Mouse (Mus musculus): Measurements from ENCODE around the gene Etv6.

Etv6 gene

DNA sequence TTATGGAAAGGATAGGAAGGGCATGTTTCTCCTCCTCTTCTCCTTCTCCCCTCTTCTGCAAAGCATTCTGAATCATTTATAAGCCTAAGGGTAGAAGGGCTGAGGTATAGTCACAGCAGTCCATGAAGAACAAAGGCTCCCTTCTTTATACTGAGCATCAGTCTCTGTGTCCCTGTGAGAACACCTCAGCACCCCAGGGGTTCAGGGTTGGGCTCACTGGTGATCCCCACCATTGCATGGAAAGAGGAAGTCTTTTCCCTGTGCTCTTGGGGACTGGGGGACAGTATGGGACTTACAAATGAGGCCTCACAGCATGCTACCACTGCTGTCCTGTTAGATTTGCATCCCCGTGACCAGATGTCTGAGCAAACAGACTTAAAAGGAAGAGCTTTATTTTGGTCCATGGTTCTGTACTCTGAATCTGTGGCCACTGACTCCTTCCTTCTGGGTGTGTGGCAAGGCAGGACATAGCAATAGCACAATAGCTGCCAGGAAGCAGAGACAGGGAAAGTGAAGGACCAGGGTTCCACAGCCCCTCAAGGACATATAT is 106.2 kb downstream of the Etv6 start:
- no peak for DNase-seq (ENCODE audit: low spot score)

DNA sequence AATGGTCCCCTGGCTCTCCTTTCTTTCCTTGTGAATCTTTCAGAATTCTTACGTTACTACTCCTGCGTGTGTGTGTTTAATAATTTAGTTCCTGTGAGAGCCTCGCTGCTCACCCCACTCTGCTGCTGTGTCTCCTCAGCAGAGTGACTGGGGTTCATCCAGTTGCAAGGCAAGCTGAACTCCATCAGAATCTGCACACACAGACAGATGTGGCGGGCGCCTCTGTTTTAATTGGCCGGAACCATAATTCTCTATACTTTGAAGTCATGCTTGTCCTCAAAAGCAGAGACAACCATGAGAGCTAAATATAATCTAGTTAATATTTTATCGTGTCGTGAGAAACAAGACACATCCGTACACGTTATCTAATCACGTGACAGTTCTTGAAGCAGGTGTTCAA is 107.2 kb downstream of the Etv6 start:
- no peak for DNase-seq (ENCODE audit: low spot score)

DNA sequence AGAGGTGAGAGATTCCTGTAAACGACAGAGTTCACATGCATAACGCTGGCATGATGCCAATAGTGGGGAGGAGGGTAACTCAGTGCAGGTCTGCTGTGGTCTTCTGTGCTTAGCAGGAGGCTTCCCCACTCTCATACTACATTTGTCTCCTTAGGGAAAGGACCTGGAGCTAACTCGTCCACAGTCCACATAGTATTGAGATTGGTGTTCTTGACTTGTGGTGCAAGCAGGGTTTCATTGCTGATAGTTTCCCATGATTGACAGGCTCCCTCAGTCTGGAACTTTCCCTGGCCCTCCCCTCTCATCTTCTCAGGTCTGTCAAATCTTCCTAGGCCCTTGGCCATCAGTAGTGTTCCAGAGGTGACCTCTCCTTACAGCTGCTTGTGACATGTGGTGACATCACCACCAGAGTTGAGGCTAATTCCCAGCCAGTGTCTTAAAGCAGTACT is 108.2 kb downstream of the Etv6 start:
- no peak for DNase-seq (ENCODE audit: low spot score)

DNA sequence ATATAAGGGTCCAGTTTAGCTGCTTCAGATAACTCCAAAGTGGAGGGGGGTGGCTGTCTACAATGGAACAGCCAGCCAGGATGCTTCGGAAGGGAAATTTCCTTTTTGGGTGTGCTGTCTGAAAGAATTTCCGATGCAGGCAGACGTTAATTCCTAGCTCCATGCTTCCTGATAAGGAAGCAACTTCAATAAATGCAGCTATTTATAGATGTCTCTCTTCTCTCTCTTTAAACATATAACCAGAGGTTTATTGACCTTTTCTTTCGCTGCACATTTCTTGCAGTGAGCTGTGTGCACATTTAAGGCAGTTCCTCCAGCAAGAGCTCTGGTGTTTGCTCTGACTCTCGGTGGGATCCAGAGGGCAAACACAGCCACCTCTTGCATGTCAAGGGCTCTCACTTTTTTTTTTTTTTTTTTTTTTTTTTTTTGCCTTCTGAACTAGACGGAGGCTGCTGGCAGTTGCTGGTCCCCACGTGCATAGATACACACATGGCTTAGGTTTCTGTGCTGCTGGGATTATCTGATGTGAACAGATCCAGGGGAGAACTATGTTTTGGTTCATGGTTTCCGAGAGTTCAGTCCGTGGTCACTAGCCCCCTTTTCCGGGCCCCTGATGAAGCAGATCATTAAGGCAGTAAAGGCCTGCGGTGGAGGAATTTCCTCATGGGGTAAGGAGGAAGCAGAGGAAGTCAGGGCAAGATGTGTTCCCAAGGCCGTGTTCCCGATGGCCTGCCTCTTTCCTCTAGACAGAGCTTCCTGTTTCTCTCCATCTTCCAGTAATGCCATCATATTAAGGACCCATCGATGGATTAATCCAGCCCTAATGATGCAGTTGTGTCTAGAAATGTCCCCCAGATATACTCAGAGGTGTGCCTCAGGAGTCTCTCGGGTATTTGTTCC is 109.0 kb downstream of the Etv6 start:
- DNase-seq (ENCODE audit: low spot score) = no peak

DNA sequence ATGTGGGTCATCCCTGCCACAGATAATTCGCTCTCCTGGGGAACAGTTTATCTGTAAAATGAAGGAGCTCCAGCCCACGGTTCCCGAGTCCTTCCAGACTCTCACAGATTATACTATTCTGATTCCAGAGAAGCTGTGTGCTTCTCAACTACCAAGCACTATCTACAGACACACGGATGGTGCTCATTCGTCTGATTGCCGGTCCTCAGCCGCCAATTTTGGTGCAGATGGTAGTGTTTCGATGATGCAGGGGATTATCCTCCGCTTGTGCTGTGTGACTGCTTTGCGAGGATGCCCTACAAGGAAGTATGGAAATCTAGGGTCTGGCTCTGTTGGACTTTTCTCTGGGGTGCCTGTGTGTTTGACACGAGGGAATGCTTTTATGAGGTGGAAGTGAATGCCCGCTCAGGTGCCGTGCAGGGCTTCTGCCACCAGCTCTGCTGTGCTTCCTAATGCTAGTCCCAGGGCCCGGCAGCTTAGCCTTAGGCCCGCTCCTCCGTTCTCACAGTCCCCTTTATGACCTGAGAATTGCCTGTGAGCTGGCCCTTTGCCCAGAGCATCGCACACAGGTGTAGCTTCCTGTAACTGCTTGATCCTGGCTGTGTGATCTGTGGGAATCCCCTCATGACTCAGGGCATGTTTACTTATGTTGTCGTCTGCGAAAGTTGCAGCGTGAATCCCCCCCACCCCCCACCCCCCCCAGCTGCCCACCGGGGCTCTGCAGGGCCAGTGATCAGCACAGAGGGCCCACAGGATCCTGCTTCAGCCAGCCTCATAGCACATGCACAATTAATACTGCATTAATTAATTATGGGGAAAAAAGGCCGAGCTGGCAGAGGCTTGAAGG is 112.3 kb downstream of the Etv6 start:
- no peak for DNase-seq (ENCODE audit: low spot score)

DNA sequence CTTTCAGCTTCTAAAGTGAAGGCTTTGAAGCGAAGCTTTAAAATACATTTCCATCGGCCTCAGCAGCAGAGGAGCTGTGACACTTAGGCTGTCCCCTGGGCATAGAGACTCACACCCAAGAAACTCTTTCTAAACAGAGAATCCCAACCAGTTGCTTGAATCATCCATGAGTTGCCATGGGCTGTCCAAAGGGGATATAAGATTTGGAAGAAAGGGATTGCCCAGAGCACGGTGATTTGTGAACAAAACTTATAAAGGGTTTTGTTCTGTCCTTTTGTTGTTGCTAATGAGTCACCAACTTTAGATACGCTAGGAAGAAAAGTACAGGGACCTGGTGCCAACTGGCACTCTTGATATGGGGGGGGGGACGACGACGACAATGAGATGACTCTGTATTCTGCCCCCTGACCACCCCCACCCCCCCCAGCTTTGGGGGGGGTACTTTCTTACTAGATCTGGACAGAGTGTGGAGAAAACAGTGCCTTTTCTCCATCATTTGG is 113.0 kb downstream of the Etv6 start:
- DNase-seq (ENCODE audit: low spot score) = no peak

DNA sequence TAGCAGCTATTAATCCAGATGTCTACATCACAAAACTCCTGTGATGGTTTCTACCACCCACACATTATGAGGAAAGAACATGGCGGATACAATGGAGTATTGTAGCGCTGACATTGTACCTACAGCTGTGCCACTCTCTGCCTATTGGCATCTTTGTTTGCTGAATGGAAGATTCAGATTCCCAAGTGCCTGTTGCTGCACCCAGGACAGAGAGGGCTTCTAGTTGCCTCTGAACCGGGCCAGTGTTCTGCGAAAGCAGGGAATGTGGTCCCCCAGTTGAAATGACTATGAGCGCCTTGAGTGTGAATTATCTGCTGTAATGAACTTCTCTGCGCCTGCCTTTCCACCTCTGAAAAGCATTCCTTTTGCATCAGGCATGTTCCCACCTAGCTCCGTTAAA is 114.1 kb downstream of the Etv6 start:
- DNase-seq (ENCODE audit: low spot score) = no peak

DNA sequence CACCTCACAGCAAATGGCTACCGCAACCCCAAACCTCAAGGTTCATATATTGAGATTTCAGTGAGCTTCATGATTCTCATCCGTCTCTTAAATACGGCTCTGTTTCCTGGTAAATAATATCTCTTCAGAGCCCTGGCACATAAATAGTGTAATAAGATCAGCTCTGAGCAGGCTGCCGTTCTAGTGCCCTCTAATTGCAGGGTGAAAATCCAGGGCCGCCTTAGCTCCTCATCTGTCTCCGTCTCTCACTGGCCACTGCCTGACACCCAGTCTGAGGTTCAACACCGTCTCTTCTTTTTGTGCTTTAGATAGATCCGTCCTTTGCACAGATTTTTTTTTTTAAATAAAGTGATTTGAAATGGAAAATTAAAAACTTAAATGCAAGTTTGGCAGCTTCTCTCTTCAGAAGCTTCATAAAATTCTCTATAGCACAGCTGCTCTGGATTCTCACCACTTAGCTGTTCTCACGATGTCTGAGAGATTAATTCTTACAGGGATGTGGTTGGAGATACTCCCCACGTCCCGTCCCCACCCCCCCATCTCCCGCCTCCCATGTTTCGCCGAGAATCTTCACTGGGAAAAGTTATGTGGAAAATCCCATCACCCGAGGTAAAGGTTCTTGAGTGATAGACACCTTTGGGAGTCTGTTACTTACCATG is 115.7 kb downstream of the Etv6 start:
- DNase-seq (ENCODE audit: low spot score) = no peak

DNA sequence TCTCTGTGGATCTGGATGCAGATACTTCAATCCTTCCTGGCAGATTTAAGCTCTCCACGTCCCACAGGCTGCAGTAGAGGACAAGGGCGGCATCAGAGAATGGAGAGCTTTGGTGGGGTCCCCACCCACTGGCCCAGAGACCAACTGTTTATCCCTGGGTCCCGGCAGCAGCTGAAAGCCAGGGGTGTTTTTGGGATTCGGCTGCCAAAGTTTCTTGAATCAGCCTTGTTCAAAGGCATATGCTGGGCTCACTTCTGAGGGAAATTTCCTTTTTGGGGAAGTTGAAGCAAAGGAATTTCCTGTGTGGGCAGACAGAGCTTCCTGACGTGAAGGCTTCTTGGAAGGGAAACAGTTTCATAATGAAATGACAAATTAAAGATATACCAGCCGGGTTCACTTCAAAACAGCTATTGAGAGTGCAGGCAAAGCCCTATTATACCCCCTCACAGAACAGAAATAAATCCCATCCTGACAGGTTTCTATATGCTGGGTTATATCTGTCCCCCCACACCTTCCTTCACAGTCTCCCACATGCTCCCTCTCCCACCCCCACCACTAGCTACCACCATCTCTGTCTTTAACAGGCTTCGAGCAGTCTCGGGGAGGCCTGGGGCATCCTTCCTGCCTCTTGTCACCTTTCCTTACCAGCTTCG is 116.5 kb downstream of the Etv6 start:
- no peak for DNase-seq (ENCODE audit: low spot score)

DNA sequence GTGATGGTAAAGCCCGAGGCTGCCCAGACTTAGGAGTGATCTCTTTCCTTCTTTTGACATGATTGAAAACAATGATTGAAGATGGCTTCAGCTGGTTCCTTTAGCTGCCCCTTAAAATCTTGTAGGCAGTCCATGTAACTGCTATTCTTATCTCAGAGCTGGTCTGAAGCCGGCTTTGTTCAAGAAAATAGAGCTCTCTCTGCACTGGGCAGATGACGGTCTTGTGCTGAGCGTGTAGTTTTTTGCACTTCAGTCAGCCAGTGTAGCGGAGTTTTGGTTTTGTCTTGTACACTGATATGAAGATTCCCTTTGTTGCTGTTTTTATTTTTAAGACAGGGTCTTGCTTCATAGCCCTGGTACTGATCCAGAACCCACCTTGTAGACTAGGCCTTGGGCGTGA is 117.0 kb downstream of the Etv6 start:
- DNase-seq (ENCODE audit: low spot score) = no peak

DNA sequence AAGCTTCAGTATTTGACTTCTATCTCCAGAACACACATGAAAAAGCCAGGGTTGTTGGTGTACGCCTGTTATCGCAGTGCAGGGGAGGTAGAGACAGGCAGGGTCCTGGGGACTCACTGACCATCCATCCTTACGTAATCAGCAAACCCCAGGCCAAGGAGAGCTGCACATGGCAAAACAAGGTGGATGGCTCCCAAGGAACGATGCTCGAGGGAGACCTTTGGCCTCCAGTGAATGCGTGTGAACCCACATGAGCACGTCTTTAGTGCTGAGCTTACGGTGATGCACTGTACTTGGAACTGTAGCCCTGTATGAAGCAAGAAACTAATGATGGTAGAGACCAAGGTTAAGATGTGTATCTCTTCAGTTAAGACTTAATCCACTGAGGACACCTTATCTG is 119.2 kb downstream of the Etv6 start:
- no peak for DNase-seq (ENCODE audit: low spot score)

DNA sequence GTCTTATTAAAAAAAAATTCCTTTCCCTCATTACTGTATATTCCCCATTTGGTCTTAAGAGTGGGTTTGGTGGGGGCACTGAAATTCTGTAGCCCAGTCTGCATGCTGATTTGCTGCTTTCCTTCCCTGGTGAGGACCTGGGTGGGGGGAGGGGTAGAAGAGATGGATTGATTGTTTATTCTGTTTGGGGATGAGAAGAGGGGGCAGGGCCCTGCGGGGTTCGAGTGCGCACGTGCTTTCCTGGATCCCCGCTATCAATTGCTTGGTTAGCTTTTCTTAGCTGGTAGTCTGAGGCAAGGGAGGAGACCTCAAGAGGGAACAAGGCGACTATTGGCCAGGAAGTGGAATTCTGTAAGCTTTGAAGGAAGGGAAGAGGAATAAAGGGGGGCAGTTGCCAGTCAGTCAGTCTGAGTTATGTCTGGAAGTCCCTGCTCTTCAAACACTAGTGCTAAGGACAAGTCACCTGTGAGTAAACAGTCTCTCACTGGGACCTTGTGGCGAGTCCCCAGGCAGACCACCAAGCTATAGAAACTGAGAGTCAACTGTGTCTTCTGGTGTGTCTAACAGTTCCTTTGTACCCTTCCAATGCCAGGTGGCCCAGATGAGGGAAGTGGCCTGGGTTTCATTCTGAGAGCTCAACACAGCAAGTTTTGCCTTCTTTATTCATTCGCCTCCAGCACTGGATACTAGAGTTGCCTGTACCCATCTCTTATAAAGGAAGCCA is 120.6 kb downstream of the Etv6 start:
- no peak for DNase-seq (ENCODE audit: low spot score)

DNA sequence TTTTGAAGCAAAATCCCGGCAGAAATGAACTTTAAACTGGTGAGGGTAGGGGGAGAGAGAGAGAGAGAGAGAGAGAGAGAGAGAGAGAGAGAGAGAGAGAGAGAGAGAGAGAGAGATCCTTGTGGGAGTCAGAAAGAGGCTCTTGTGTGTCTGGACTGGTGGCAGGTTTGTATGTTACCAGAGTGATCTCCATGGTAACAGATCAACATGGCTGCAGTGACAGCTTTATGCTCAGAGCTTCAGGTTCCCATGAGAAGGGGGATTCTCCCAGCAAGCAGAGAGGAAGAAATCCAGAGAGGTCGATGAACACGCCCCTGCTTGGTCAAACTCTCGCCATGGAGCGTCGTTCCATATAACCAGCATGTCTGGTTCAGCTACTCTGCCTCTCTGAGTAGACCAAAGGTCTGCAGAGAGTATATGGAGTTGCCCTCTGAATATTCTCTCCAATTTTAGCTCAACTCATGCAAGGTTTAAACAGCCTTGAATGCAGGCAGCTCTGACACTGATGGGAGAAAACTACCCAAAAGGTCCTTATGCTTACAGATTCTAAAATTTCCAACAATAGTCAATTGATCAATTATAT is 122.1 kb downstream of the Etv6 start:
- DNase-seq (ENCODE audit: low spot score) = peak; percentile 51

DNA sequence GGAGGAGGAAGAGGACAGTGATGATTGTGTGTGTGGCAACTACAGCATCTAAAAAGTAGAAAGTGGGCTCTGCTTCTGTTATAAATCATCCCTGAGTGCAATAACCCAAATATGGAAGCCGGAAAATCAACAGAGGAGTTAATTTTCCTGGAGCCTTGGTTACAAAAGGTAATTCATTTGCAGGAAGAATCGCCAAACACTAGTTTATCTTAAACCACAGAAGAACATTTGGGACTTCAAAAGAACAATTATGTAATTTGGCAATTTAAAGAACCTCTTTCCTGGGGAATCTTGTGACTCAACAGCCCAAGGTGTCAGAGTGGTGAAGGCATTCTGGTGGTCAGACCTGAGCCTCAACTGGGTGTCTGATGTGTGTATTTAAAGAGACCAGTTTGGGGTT is 122.7 kb downstream of the Etv6 start:
- DNase-seq (ENCODE audit: low spot score) = no peak

DNA sequence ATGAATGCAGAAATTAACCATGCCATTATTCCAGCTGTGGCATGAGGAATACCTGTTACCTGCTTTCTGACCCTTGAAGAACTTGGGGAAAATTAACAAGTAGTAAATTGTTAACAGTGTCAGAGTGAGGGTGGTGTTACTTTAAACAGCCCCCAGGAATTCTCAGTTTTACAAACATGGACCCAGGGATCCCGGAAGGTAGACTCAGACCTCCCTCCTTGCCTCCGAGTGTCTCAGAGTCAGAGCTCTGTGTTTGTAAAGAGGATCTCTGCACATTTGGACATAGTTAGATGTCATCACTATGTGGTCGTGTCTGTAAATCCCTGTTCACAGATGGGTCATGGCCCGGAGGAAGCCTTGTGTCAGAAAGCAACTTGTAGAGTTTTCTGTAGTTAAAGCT is 124.2 kb downstream of the Etv6 start:
- no peak for DNase-seq (ENCODE audit: low spot score)

DNA sequence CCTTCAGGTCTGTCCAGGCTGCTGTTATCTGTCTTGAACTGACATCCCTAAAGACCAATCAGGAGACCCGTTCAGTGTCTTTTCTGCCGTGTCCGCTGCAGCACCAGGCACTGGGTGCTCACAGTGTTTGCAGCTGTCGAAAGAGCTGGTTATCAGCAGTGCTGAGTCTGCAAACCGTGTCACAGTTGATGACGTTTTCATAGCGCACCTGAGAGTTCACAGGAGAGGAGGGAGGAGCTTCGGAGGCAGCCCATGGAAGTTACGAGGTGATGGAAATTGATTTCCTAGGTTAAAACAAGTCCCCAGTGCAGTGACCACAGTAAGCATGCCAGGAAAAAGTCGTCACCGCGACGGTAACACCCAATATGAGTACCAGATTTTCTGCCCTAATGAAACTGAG is 125.5 kb downstream of the Etv6 start:
- DNase-seq (ENCODE audit: low spot score) = no peak

DNA sequence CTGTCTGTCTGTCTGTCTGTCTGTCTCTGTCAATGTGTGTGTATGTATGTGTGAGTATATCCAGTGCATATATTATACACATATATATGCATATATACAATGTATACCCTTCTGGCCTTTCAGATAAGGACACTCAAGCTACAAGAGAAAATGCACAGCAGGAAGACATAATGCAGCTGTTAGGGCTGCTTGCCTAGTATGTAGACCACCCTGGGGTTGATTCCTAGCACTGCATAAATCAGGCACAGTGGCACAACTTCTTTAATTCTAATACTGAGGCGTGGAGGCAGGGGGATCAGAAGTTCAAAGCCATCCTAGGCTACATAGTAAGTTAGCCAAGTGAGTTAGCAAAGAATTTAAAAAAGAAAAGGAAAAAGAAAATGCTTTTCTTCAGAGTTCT is 127.8 kb downstream of the Etv6 start:
- DNase-seq (ENCODE audit: low spot score) = no peak

DNA sequence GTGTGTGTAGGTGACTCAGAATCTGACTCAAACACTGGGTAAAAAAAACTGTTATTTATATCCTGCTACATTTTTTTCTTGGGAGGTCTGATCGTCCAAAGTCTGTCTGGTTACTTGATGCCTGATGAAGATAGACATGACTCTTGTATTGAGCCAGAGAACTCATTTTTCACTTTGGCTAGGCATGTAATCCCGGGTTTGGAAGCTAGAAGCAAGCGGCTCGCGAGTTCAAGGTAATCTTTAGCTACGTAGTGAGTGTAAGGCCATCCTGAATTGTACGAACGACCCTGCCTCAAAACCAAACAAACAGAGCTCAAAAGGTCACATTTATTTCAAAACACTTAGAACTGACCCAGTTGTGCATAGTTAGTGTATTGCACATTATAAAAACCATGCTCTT is 128.9 kb downstream of the Etv6 start:
- no peak for DNase-seq (ENCODE audit: low spot score)

DNA sequence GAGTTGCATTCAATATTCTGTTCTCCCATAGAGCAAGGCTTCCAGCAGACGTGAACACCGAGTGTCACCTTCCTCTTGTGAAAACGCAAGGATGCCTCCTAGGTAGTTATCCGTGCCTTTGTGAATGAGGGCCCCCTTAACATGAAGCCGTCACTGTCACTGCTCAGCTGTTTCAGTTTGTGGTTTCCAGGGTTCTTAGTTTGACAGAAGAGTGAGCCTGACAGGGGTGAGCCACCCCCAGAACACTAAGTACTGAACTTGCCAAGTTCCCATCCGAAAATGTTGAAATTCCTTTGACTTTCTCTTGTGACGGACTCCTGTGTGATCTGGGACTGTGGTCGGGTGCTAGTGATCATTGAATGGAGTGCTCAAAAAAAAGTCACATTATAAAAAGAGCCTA is 129.5 kb downstream of the Etv6 start:
- DNase-seq (ENCODE audit: low spot score) = no peak

DNA sequence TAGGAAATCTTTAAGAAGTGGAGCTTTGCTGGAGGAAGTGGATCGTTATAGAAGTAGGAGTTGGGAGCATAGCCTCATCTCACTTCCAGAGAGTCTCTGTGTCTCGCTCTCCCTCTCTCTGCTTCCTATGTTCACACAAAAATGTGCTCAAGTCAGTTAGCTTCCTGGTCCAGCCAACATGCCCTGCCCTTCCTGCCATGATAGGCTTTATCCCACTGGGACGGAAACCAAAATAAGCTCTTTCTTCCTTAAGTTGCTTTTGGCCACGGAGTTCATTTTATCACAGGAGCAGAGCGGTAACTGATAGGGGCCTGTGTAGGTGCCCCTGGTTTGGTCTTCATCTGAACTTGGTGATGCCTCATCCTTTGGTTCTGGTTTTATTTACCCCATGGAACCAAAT is 132.5 kb downstream of the Etv6 start:
- DNase-seq (ENCODE audit: low spot score) = no peak

DNA sequence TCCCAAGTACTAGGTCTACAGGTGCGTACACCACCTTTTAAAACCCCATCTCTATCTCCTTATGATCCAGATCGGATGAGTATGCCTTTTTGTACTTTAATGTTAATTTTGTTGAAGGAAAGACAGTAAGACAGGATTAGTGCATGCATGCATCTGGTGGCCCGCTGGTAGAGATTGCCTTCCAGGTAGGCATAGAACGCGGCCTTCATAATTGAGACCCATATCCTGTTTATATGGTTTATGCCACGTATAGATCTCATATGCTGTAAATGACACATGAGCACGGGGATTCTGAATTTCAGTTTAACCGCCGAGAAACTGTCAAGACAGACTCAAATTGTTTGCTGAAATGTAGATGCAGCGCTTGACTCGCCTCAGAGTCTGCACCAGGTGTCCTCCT is 133.3 kb downstream of the Etv6 start:
- no peak for DNase-seq (ENCODE audit: low spot score)

Measured in MN1 (cell line).